8 mouse cellular contexts compared by ENCODE assay signal in the genomic region with DNA sequence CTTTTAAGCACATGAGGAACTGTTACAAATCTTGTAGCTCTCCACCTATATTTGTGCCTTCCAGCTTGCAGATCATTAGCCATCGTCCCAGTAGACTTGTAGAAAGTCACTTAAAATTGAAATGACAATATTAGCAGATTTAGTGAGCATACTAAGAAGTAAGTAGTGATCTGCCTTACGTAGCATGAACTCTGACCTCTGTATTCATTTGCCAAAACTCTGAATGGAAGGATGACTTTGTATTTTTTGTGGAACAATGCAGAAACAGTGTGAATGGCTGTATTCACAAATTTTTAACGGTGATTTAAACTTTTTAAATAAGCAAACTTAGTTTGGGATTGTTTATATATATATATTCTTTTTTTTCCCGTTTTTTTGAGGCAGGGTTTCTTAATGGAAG. TPM values are rescaled to one million over a fixed set of nuclear protein-coding genes. Genes with fewer than 3 reads are reported as not detected.
DNase-seq lines count a peak whose midpoint lies in the region; ATAC-seq and TF ChIP-seq lines count a peak whose summit lies in the region.

No protein-coding gene starts in this region.

- no peak for TF ChIP-seq EP300 in heart, postnatal 0 days (IDR thresholded peaks at IDR 0.05; ENCODE audit: low read depth)
- TF ChIP-seq EP300 in liver, postnatal 0 days (IDR thresholded peaks at IDR 0.05; ENCODE audit: low read depth) = no peak

- WGBS in heart, embryonic 11.5 days (ENCODE audit: insufficient replicate concordance) = 49% methylated on average over 4 of the region's 4 CpGs
- WGBS in heart, postnatal 0 days = 39% methylated on average over 4 of the region's 4 CpGs
- WGBS in liver, postnatal 0 days (ENCODE audit: insufficient replicate concordance) = 26% methylated on average over 4 of the region's 4 CpGs

- no peak for TF ChIP-seq CTCF in heart, postnatal 0 days (IDR thresholded peaks at IDR 0.05; ENCODE audit: low read depth)
- TF ChIP-seq CTCF in liver, postnatal 0 days (IDR thresholded peaks at IDR 0.05; ENCODE audit: low read depth) = no peak

- H3K4me3 ChIP-seq in heart, embryonic 11.5 days (ENCODE audit: low read depth, low read length) = peak overlapping the region; percentile 36
- H3K4me3 ChIP-seq in ES-E14 (ENCODE audit: insufficient read depth in 1 of 2, low read depth in 1 of 2, low read length in 2 of 2, poor library complexity in 1 of 2, severe bottlenecking in 1 of 2) = peak overlapping the region; percentile 29 to 95; a peak in 2 of 4 replicates
- peak overlapping the region; percentile 26; the same call in 1 of the 2 replicates for H3K4me3 ChIP-seq in heart, postnatal 0 days (ENCODE audit: low read depth, low read length)
- peak overlapping the region; percentile 29; the same call in 1 of the 2 replicates for H3K4me3 ChIP-seq in liver, postnatal 0 days (ENCODE audit: low read depth, low read length)

- peaks cover 6% of the 10 kb centered on the region; the same call in 1 of the 2 replicates for H3K4me1 ChIP-seq in heart, embryonic 11.5 days (ENCODE audit: control insufficient read depth, insufficient read depth, low read length)
- H3K4me1 ChIP-seq in ES-E14 (ENCODE audit: control insufficient read depth in 2 of 2, insufficient read depth in 2 of 2, low read length in 2 of 2, poor library complexity in 1 of 2) = peaks cover 11 to 35% of the 10 kb centered on the region in 2 experiments
- peaks cover 15% of the 10 kb centered on the region for H3K4me1 ChIP-seq in heart, postnatal 0 days (ENCODE audit: control insufficient read depth, insufficient read depth)
- H3K4me1 ChIP-seq in liver, postnatal 0 days (ENCODE audit: insufficient read depth) = peaks cover 10% of the 10 kb centered on the region

- H3K9me3 ChIP-seq in heart, embryonic 11.5 days (replicated peaks; ENCODE audit: control insufficient read depth, low read length) = no peaks in the 10 kb centered on the region
- no peaks in the 10 kb centered on the region for H3K9me3 ChIP-seq in ES-E14 (ENCODE audit: control insufficient read depth, insufficient read depth, low read depth, low read length)
- H3K9me3 ChIP-seq in heart, postnatal 0 days (replicated peaks; ENCODE audit: control insufficient read depth, low read length) = no peaks in the 10 kb centered on the region
- H3K9me3 ChIP-seq in liver, postnatal 0 days (ENCODE audit: low read length) = no peaks in the 10 kb centered on the region

- peak overlapping the region; percentile 66 for H3K4me2 ChIP-seq in heart, embryonic 11.5 days
- H3K4me2 ChIP-seq in heart, postnatal 0 days (ENCODE audit: low read depth, low read length) = peak overlapping the region; percentile 52
- peak overlapping the region; percentile 54 for H3K4me2 ChIP-seq in liver, postnatal 0 days (ENCODE audit: low read depth, low read length)

- no peak for ATAC-seq in heart, embryonic 11.5 days (replicated peaks; ENCODE audit: insufficient number of reproducible peaks, low FRiP score, low TSS enrichment)
- ATAC-seq in heart, postnatal 0 days (ENCODE audit: insufficient read depth, low read depth) = no peak
- no peak for ATAC-seq in liver, postnatal 0 days

- intact Hi-C loops in heart, postnatal 10 days (cut with DNase I) = loop anchor here (5.0 to 10.0 kb wide), 3 partner anchors 43 to 416 kb away; no protein-coding TSS in a partner anchor

- in situ Hi-C loops in ES-E14 (cut with MboI; ENCODE audit: low sequenced_read_pairs in 2 of 2, unreplicated experiment in 2 of 2) = no loop called here

- no peak overlapping the region for H3K27ac ChIP-seq in heart, embryonic 11.5 days (ENCODE audit: low read depth, low read length)
- H3K27ac ChIP-seq in ES-E14 (ENCODE audit: insufficient read depth, low read depth, low read length, poor library complexity, severe bottlenecking) = no peak overlapping the region
- H3K27ac ChIP-seq in heart, postnatal 0 days (ENCODE audit: low read depth) = no peak overlapping the region
- no peak overlapping the region for H3K27ac ChIP-seq in liver, postnatal 0 days (ENCODE audit: low read depth)

- H3K27me3 ChIP-seq in heart, embryonic 11.5 days (ENCODE audit: control insufficient read depth, insufficient read depth, low read length) = no peaks in the 10 kb centered on the region
- H3K27me3 ChIP-seq in heart, postnatal 0 days (ENCODE audit: control insufficient read depth, insufficient read depth, low read length) = no peaks in the 10 kb centered on the region
- no peaks in the 10 kb centered on the region for H3K27me3 ChIP-seq in liver, postnatal 0 days (ENCODE audit: insufficient read depth, low read length)

- 0 out of 2 replicates have a peak overlapping the region, but pooled peaks have one; percentile 43 for H3K9ac ChIP-seq in heart, embryonic 11.5 days (ENCODE audit: low read depth, low read length)
- H3K9ac ChIP-seq in ES-E14 (ENCODE audit: insufficient read depth, low read depth, low read length, poor library complexity, severe bottlenecking) = peak overlapping the region; percentile 19; the same call in 1 of the 2 replicates
- H3K9ac ChIP-seq in heart, postnatal 0 days (replicated peaks; ENCODE audit: low read depth, low read length) = no peak overlapping the region
- H3K9ac ChIP-seq in liver, postnatal 0 days (replicated peaks) = no peak overlapping the region

- H3K36me3 ChIP-seq in heart, embryonic 11.5 days (ENCODE audit: control insufficient read depth, insufficient read depth, low read length) = no peaks in the 10 kb centered on the region
- no peaks in the 10 kb centered on the region; the same call in 1 of the 2 replicates for H3K36me3 ChIP-seq in ES-E14 (ENCODE audit: control insufficient read depth, insufficient read depth, low read length, poor library complexity, severe bottlenecking)
- no peaks in the 10 kb centered on the region for H3K36me3 ChIP-seq in heart, postnatal 0 days (replicated peaks; ENCODE audit: control insufficient read depth, insufficient read depth, low read length)
- no peaks in the 10 kb centered on the region for H3K36me3 ChIP-seq in liver, postnatal 0 days (replicated peaks; ENCODE audit: insufficient read depth, low read length)

- DNase-seq in heart, postnatal 10 days = no peak
- DNase-seq in ES-E14 (ENCODE audit: low read depth, low spot score) = no peak
- DNase-seq in heart, postnatal 0 days (ENCODE audit: low spot score) = no peak
- no peak for DNase-seq in liver, postnatal 0 days
- no peak for DNase-seq in urinary bladder, adult 18-20 months (ENCODE audit: low spot score in 2 of 2)
- no peak for DNase-seq in right cerebral cortex, postnatal 25 days
- DNase-seq in spleen, postnatal 10 days (ENCODE audit: low spot score in 2 of 2) = no peak

TF ChIP-seq in ES-E14, 5 proteins besides CTCF, POLR2A, EP300 and RAD21:
- no peak for TF ChIP-seq ZC3H11A (IDR thresholded peaks at IDR 0.05; ENCODE audit: borderline replicate concordance, low read depth, low read length)
- TF ChIP-seq MAFK (IDR thresholded peaks at IDR 0.05; ENCODE audit: insufficient read depth, low read depth, low read length) = no peak
- no peak for TF ChIP-seq ZNF384 (IDR thresholded peaks at IDR 0.05; ENCODE audit: low read depth, low read length)
- TF ChIP-seq HCFC1 (IDR thresholded peaks at IDR 0.05; ENCODE audit: borderline replicate concordance, insufficient read depth, low read length) = no peak
- TF ChIP-seq CHD2 (IDR thresholded peaks at IDR 0.05; ENCODE audit: low read depth, low read length) = no peak
TF ChIP-seq in ES-E14: peak in this region for 0.

RNA-seq across cellular contexts. Expression of a gene that starts 1.8 kb away (rescaled TPM):
- 114 and 120 TPM in 2 replicates for polyA plus RNA-seq in heart, embryonic 11.5 days (2014; fragmentation: Nextera tagmentation; extraction: Ambion mirVana)
- 10 to 100 TPM; 80.3 to 81.8 TPM for total RNA-seq in heart, postnatal 10 days (2021)
- 77.1 and 101 TPM in 2 replicates for total RNA-seq in ES-E14 (2012; rRNA removed)
- 19.5 and 21.2 TPM in 2 replicates for total RNA-seq in heart, postnatal 0 days (2014; rRNA removed; ENCODE audit: low replicate concordance)
- polyA plus RNA-seq in heart, postnatal 0 days (2015; fragmentation: Nextera tagmentation; extraction: Ambion mirVana) = 125 and 132 TPM in 2 replicates
- polyA plus RNA-seq in liver, postnatal 0 days (2015; fragmentation: Nextera tagmentation; extraction: Ambion mirVana) = 73.2 and 74.6 TPM in 2 replicates

RNA-seq across cellular contexts. Expression of a gene that starts 1.8 kb away (rescaled TPM):
- polyA plus RNA-seq in heart, embryonic 11.5 days (2014; fragmentation: Nextera tagmentation; extraction: Ambion mirVana) = 92.0 and 108 TPM in 2 replicates
- 100 to 1,000 TPM; 102 to 107 TPM for total RNA-seq in heart, postnatal 10 days (2021)
- 18.9 and 23.5 TPM in 2 replicates for total RNA-seq in ES-E14 (2012; rRNA removed)
- 122 and 156 TPM in 2 replicates for total RNA-seq in heart, postnatal 0 days (2014; rRNA removed; ENCODE audit: low replicate concordance)
- polyA plus RNA-seq in heart, postnatal 0 days (2015; fragmentation: Nextera tagmentation; extraction: Ambion mirVana) = 190 and 200 TPM in 2 replicates
- 87.0 and 91.0 TPM in 2 replicates for polyA plus RNA-seq in liver, postnatal 0 days (2015; fragmentation: Nextera tagmentation; extraction: Ambion mirVana)

RNA-seq across cellular contexts. Expression of a gene that starts 46.2 kb away (rescaled TPM):
- polyA plus RNA-seq in heart, embryonic 11.5 days (2014; fragmentation: Nextera tagmentation; extraction: Ambion mirVana) = not detected in 2 replicates
- not detected for total RNA-seq in heart, postnatal 10 days (2021)
- total RNA-seq in ES-E14 (2012; rRNA removed) = not detected in 2 replicates
- not detected in 2 replicates for total RNA-seq in heart, postnatal 0 days (2014; rRNA removed; ENCODE audit: low replicate concordance)
- polyA plus RNA-seq in heart, postnatal 0 days (2015; fragmentation: Nextera tagmentation; extraction: Ambion mirVana) = not detected in 2 replicates
- 1.4 TPM in 1 of 2 replicates, not detected in the other for polyA plus RNA-seq in liver, postnatal 0 days (2015; fragmentation: Nextera tagmentation; extraction: Ambion mirVana)

Comparison
In these comparisons a context has a peak if more than half of its experiments do, and no peak if none do; other contexts are left out.
1. H3K9ac ChIP-seq: peak in heart, embryonic 11.5 days (single experiment) and ES-E14 (single experiment); none in heart, postnatal 0 days (single experiment) and liver, postnatal 0 days (single experiment).
2. Peak in every context shown above with its lines, with median percentiles within 50 percentile points of each other: H3K4me2 ChIP-seq and H3K4me3 ChIP-seq.